Mouse (Mus musculus): ENCODE results near the gene Aktip. TPM values are rescaled to one million over a fixed set of nuclear protein-coding genes. Genes with fewer than 3 reads are reported as not detected.

Aktip gene
- total RNA-seq, 2 experiments from 2014 or later = 11.3 to 14.1 TPM

DNA sequence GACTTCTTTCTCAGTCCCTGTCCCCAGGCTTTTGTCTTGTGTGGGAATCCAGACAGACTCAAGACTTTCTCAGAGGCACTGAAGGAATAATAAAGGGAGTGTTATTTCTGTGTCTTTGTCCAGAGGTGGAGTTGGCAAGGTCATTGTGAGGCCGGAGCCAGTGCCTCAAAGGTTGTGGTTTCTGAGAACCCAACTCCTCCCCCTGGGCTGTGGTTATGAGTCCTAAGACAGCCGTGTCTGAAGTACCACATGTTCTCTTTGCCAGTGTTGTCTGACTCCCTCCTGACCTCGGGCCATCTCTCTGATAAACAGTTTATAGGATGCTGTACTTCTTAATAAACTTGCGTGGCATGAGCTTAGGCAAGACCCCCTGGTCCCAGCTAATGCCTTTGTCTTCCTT is 134.6 kb downstream of the Aktip start:
- ATAC-seq (ENCODE audit: poor library complexity, severe bottlenecking) = peak; percentile 34; the same call in 1 of the 2 replicates

Other genes starting within 250 kb of the Aktip start
- 55.9 and 69.4 TPM in 2 replicates for gene Rbl2, start 129.9 kb downstream of the Aktip start, total RNA-seq (2015)
- gene Rbl2, start 129.9 kb downstream of the Aktip start, total RNA-seq (2017) = 77.5 and 79.8 TPM in 2 replicates
- gene Rpgrip1l, start 113.3 kb upstream of the Aktip start, total RNA-seq (2015) = 3.5 and 7.1 TPM in 2 replicates
- 3.9 TPM in 2 replicates for gene Rpgrip1l, start 113.3 kb upstream of the Aktip start, total RNA-seq (2017)
- 28.9 and 33.6 TPM in 2 replicates for gene Fto, start 113.5 kb upstream of the Aktip start, total RNA-seq (2015)
- 13.8 and 14.0 TPM in 2 replicates for gene Fto, start 113.5 kb upstream of the Aktip start, total RNA-seq (2017)

Measured in megakaryocyte, adult 5-6 weeks (primary cell).